Mouse (Mus musculus) testis, postnatal 10 days (tissue): Measurements from ENCODE around the gene Fis1.
A peak's percentile ranks its signal among the peaks of the same experiment; 100 is the strongest.
"Not testable (repeated sequence)": the region's sequence is repeated elsewhere in the genome, so short reads cannot be mapped to it uniquely, and the experiment has no call there.

Experiments
- DNase-seq: peaks from one replicate; pipeline ENCODE4 v3.0.0; 2021; ENCODE audit warnings: low spot score

Fis1 gene

DNA sequence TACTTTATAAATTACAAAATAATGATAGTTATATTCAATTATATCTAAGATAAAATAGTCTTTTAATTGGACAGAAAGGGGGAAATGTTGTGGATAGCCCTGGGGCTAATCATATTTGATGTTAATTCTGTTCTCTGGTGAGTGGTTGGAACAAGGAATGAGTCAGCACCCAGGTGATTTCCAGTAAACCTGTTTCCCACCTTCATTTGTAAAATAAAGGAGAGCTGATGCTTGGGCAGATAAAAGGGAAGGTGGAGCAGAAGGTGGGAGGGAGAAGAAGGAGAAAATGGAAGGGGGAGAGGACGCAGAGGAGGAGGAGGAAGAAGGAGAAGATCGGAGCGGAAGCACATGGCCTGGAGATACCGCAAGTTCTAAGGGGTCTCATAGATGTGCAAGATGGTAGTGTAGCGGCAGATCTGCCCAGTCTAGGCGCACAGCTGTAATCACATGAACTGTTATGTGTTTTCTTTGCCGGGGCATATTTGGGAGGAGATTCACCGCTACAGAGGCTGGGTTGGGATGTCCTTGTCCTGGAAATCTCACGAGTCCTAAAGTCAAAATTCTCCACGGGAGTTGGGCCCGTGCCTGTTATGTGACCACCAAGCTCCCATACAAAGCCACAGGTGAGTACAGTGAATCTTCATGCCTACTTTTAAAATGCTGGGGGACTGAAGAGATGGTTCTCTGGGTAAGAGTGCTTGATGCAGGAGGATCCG is 12.1 kb upstream of the Fis1 start:
- DNase-seq = no peak

DNA sequence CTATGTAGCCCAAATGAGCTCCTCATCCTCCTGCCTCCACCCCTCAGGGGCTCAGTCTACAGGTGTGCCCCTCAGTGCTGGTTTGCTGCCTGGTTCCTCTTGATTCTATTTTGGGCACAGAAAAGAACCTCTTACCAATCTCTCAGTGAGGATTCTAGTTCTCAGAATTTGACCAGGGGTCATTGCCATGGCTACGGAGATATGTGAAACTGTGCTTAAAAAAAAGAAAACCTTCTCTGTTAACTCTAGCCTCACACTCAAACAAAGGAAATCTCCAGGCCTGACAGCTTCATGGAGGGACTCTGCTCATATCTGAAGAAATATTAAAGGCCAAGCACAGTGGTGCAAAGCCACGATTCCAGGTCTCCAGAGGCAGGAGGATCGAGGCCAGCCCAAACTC is 10.3 kb upstream of the Fis1 start:
- DNase-seq = no peak

DNA sequence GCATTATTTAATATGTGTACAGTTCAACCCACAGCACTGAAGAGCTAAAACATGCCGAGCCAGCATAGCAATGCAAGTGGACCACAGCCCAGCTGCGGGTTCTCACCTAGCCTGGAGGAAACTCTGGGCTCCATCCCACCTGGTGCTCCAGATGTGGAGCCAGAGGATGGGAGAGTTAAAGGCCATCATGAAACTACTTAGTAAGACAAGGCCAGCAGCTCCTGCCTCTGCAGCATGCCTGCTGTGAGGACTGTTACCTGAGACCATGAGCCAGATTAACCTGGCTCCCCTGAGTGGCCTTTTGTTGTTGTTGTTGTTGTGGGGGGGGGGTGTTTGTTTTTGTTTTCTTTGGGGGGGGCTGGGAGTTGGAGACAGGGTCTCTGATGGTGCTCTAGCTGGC is 9.7 kb upstream of the Fis1 start:
- DNase-seq = no peak

DNA sequence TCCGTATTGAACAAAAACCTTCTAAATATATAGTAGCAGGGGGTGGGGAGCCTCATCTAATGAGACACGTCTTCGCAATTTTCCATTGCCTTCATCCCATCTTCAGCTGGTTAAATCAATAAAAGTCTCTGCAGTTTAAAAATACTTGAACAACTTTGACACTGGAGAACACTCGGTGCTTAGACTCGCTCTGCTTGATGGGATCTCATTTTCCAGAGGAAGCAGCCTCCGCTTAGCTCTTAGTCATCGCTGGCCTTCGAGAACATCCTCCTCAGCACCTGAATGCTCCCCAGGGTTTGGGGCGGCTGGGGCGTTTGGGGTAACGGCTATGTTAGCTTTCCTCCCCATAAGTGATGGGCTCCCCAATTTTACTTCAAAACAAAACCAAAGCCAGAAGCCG is 8.0 kb upstream of the Fis1 start:
- no peak for DNase-seq

DNA sequence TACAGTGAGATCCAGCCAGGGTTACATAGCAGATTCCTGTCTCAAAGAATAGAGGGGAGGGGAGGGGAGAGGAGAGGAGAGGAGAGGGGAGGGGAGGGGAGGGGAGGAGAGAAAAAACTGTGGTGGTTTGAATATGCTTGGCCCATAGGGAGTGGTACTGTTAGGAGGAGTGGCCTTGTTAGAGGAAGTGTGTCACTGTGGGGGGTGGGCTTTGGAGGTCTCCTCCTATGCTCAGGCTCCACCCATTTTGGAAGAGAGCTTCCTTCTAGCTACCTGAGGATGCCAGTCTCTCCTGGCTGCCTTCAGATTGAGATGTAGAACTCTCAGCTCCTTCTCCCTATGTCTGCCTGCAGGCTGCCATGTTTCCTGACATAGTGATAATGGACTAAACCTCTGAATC is 5.2 kb upstream of the Fis1 start:
- no peak for DNase-seq

DNA sequence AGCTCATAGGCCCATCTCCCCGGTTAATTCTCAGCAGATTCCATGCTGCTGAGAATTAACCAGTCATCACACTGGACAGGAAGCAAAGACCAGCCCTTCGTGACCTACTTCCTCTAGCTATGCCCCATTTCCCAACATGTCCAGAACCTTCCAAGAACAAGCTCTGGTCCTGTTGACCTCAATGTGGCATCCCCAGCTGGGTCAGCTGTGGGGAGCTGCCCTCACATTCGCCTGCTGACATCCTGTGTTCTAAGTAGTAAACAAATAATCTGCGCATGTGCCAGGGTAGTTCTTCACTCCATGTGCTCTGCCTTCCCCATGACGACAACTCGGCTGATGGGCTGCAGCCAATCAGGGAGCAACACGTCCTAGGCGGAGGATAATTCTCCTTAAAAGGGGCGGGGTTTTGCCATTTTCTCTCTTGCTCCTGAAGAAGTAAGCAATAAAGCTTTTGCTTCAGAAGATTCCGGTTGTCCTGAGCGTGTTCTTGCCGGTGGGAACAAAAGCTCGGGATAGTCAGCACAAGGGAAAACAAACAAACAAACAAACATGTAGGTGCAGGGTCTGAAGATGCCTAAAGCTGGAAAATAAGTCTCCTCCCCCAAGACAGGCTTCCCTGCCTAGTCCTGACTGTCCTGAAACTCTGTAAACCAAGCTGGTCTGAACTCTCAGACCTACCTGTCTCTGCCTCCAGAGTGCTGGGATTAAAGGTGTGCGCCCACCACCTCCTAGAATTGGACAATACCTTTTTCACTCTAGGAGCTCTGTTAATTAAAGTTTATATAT is 3.3 kb upstream of the Fis1 start:
- not testable (repeated sequence) for DNase-seq

DNA sequence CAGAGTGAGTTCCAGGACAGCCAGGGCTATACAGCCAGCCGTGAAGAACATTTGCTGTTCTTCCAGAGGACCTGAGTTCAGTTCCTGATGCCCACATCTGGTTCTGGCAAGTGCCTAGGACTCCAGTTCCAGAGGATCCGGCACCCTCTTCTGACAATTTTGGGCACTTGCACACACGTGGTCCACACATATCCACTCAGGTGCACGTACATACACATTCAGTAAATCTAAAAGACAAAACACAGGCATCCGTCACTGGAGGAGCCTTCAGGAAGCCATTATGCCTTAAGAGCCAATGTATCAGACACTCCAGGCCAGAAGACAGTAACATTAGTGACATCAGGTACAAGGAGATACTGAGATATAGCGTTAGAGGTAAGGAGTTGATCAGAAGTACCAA is 2.6 kb upstream of the Fis1 start:
- DNase-seq = no peak

DNA sequence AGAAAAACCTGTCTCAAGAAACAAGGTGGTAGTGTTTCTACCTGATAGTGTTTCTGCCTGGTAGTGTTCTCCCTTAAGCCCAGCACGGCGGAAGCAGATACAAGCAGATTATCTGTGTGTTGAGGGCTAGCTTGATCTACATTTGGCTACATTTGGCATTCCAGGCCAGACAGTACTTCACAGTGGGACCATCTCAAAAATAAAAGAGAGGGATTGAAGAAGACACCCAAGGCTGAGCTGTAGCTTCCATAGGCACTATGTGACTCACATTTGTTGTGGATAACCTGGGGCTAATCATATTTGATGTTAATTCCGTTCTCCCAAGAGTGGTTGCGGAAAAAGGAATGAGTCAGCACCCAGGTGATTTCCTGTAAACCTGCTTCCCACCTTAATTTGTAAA is 922 bp upstream of the Fis1 start:
- no peak for DNase-seq

DNA sequence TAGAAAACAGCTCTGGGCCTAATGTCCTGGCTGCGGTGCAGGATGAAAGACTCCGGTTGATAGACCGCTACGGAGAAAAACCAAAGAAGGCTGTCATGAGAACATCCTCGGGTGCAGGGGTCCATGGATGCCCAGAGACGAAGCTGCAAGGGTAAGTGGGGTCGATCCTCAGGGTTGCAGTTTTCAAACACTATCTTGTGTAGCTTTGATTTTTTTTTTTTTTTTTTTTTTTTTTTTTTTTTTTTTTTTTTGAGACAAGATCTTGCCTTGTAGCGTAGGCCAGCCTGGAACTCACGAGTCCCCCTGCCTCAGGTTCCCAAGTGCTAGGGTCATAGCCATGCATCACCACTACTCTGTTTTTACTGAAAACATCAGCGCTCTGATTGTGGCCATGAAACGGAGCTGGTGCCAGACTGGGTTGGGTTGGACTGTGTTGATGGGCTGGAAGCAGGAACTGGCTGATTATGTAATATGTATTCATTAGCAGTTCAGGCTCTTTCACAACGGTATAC is 421 bp downstream of the Fis1 start:
- no peak for DNase-seq

DNA sequence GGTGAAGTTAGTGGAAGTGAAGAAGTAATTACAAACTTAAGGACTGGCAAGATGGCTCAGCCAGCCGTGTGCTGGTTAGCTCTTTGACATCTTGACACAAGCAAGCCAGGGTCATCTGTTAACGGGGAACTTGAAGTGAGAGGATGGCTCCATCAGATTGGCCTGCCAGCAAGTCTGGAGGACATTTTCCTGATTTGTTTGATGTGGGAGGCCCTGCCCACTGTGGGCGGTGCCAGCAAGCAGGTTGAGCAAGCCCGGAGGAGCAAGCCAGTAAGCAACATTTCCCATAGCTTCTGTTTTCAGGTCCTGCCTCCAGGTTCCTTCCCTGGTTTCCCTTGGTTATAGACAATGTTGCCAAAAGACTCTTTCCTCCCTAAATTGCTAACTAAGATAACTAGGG is 2.5 kb downstream of the Fis1 start:
- no peak for DNase-seq

DNA sequence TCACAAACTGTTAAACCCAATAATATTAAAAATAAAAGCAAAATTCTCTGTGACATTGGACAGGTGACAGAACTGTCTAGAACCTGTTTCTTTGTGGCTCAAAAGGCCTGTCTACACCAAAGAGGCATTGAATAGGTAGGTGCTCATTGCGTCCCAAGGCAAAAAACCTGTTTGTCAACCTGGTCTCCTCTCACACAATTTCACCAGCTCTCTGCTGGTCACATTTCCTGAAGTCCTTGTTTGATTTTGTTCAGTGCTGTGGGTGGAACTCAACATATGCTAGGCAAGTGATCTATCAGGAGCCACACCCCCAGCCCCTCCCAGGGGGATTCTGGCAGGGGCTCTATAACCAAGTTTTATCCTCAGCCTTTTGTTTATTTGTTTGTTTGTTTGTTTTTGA is 4.2 kb downstream of the Fis1 start:
- DNase-seq = no peak

DNA sequence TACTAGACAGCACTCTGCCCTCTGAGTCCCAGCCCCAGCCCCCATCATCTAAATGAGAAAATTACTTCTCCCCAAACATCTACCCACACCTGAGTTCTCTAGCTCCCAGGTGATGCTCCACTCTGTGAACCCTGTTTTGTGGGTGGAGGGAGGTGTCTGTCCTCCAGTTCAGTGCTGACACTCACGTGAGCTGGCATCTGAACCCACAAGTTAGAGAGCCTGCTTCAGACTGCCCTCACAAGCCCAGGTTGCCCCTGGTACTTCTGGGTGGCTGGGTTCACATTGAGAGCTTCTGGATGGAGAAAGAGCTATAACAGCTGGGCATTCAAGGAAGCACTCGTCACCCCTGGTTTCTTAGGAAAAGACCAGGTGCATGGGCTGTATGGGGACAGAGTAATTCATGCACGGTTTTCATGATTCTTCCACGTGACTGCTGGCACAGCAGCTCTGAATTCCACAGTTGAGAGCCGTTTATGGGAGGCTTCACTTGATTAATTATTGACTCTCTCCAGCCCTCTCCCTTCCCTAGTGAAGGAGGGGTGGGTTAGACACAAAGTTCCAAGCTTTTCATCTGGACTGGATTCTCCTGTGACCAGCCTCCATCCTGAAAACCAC is 6.0 kb downstream of the Fis1 start:
- DNase-seq = no peak

DNA sequence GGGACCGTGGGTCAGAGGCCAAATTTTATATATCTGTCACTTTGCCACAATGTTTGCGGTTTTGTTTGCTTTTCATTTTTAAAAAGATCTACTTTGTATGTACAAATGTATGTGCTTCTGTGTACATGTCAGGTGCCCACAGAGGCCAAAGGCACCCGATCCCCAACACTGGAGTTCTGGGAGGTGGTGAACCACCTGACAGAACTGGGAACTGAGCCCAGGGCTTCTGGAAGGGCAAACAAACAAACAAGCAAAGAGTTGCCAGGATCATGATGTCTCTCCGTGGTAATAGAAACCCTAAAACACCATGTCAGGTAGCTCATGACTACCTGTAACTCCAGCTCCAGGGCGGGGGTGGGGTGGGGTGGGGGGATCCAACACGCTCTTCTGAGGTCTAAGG is 7.0 kb downstream of the Fis1 start:
- DNase-seq = no peak

DNA sequence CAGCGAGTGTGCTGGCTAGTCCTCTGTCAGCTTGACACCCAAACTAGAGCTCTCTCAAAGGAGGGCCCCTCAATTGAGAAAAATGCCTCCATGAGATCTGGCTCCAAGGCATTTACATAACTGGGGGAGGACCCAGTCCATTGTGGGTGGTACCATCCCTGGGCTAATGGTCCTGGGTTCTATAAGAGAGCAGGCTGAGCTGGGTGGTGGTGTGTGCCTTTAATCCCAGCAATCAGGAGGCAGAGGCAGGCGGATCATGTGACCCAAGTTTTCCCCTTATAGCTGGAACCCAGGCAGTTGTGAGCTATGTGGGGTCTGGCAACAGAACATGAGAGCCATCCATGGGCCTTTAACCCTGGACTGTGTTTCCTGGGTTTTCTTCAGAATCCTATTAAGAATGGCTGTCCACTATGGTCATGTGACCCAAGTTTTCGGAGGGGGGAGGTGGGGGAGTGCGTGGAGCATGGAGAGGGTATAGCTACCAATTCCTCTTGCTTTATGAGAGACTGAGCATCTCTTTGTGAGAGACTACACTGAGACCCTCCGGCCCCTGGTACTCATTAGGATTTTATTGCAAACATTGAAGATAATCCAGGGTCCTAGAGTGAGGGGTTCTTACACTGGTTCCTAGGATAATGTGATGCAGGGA is 8.4 kb downstream of the Fis1 start:
- DNase-seq = no peak

DNA sequence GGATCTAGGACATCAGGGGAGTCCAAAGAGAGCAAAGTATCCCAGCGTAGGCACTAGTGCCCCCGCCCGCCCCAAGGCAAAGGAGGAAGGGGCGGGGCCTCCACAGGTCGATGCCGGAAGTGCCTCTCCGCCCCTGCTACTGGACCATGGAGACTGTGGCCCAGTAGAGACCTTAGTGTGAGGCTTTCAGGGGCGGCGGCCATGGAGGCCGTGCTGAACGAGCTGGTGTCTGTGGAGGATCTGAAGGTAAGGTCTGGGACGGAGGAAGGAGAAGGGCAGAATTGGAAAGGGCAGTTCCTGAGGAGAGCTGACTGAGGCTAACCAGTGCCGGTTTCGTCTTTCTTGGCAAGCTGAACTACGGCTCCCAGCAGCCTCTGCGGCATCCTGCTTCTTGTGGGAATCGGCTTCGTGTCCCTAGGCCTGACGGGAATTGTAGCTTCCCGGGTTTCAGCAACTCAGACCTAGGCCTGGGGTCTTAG is 8.9 kb downstream of the Fis1 start:
- DNase-seq = peak; percentile 92

DNA sequence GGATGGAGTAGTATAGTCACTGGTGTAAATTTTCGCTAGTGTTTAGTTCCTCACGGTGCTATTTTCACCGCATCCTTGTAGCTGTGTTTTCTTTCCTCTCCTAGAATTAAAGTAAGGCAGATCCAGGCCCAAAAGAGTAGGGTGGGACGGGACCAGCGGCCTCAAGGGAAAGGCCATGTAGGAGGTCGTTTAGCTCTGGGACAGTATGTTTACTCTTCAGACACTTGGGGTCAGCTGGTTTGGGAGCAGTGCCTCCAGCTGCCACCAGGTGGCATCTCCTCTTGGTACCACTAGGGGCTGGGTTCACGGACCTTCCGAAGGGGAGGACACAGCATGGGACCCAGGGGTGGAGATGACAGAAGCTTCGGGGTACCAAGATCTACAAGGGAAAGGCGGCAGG is 9.4 kb downstream of the Fis1 start:
- peak; percentile 90 for DNase-seq

DNA sequence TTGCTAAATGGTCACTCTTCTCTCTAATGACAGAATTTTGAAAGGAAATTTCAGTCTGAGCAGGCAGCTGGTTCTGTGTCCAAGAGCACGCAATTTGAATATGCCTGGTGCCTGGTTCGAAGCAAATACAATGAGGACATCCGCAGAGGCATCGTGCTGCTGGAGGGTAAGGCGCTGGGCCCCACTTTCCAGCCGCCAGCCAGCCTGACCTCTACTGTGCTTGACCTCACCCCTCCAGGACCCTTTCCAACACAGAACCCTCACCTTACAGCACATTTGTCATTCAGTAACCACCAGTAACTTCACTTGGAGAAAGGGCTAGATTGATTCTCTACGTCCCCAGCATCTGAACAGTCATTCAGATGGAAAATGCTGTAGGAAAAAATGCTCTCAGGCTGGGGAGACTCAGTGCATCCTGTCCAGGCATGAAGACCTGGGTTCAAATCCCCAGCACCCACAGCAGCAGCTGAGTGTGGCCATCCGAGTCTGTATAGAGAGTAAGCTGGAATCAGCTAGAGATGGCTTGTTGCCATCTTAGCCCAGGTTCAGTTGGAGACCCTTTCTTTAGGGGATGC is 10.0 kb downstream of the Fis1 start:
- DNase-seq = no peak

DNA sequence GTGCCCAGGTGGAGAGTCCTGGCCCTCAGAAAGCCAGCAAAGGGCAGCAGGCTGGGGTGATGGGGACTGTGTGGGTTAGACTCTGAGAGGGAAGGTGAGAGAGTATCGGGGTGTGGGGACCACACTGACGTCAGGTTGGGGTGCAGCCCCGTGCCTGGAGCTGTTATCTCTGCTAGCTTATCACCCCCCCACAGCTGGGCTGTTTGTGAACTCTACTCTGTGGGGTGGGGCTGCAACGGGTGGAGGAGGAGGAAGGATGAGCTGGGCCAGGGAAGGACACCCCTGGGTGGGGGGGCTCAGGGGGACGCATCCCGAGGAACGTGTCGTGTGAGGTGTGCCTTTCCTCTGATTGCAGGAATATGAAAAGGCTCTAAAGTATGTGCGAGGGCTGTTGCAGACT is 12.1 kb downstream of the Fis1 start:
- DNase-seq = no peak

DNA sequence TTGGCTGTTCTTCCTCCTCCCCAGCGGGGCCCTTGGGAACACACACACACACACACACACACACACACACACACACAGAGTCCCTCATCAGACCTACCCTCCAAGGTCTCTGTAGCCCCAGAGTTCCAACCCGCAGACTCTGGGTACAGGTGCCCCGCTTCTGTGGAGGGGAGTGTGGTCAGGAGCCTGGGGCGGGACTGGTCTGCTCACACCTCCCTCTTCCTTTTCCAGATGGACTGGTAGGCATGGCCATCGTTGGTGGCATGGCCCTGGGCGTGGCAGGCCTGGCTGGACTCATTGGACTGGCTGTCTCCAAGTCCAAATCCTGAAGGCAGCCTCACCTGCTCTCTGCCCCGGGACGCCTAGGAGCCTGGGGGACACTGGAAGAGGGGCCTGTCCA is 12.6 kb downstream of the Fis1 start:
- no peak for DNase-seq

DNA sequence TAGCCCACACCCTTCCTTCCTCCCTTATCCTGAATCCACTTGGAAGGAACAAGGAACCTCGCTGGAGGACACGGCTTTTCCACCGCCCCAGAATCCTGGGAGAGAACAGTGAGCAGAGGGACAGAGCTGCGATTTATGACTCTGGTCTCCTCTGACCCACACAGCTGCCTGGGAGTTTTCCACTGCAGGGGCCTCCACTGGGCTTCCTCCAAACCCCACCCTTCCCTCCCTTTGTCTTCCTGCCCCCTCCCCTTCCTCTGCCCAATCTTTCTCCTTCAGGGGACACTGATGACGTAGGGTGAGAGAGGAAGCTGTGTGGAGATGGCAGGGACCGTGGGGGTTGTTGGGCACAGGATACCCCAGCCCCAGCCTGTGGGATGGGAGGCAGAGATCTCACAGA is 13.3 kb downstream of the Fis1 start, which contains the start of gene Cldn15:
Gene Cldn15, plus strand, starts transcription at position 286 of the 400 bp plus-strand sequence.
- no peak for DNase-seq

DNA sequence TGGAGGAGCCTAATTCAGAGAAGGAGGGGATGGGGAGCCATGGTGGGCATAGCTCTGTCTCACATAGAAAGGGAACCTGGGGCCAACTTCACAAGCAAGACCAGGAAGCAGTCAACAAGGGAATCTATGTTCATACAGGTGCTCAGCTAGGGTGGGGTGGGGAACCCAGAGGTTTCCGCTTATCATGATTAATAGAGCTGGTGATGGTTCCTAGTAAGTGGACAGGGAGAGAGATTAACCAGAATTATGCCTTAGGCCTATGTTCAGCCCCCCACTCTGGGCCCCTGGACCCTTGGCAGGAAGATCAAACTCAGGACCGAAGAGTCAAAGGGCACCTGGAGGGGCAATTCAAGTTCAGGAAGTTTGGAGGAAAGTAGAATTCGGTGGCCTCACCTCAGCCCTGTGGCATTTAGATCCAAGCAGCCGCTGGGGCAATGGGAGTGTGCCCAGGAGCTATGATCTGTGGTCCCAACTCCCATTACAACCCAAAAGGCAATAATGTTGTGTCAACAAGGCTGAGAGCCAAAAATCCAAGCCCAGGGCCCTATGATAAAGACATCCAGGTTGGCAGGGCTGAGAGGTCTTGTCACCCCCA is 13.9 kb downstream of the Fis1 start:
- no peak for DNase-seq

DNA sequence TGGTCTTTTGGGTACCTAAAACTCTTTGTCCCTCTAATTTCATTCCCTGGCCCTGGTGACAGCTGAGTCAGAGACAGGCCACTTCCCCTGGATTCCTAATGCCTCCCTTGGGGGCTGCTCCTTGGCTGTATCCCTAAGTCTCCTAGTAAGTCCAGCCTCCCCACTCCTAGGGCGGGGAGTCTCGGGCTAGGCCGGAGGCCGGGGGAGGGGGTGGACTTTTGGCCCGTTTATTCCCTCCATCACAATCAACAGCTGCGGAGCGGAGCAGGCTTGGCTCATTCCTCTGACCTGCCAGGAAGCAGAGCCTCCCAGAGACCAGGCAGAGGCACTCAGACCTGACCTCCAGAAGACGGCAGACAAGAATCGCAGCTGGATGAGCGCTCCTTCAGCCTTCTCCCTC is 14.5 kb downstream of the Fis1 start:
- peak; percentile 63 for DNase-seq
